Mouse (Mus musculus): Measurements from ENCODE around the gene Il33. TPM values are rescaled to one million over a fixed set of nuclear protein-coding genes. Genes with fewer than 3 reads are reported as not detected.

Gene Il33
- 2.7 and 2.9 TPM in 2 replicates for polyA plus RNA-seq (2012; rRNA removed)
- 2.7 and 2.9 TPM in 2 replicates for polyA plus RNA-seq (2014; fragmentation: Nextera tagmentation; extraction: Ambion mirVana)

- Histone ChIP-seq H3K4me3 (replicated peaks; ENCODE audit: low read length) (no peak within 1 kb of the TSS), H3K36me3 (ENCODE audit: control insufficient read depth, insufficient read depth, low read length) (no peaks in the 10 kb centered on the region), H3K9me3 (ENCODE audit: control insufficient read depth, low read length) (no peaks in the 10 kb centered on the region), H3K4me2 (replicated peaks; ENCODE audit: low read depth, low read length, severe bottlenecking) (no peak within 1 kb of the TSS), H3K4me1 (ENCODE audit: control insufficient read depth, insufficient read depth, low read length) (peaks cover 9% of the 10 kb centered on the region), H3K27me3 (ENCODE audit: control insufficient read depth, insufficient read depth, low read length) (no peaks in the 10 kb centered on the region), H3K9ac (ENCODE audit: low read depth, low read length, severe bottlenecking) (no peak within 1 kb of the TSS), H3K27ac (replicated peaks; ENCODE audit: low read depth, low read length) (no peak within 1 kb of the TSS)
- ATAC-seq (ENCODE audit: low FRiP score, low read depth) (0 out of 2 replicates have a peak, but pooled peaks have one; percentile 44), DNase-seq (ENCODE audit: low spot score) (peak; percentile 89)
- TF ChIP-seq POLR2A (IDR thresholded peaks at IDR 0.05; ENCODE audit: borderline replicate concordance, extremely low read depth, insufficient read depth, insufficient read length): no peak
- 22% methylated on average over 10 of the region's 10 CpGs for WGBS
These were observed at the start of gene Il33 for GRCm38 (mm10) chr19:29924638-29925258. TSS of gene Il33 (plus strand) at chr19:29925114.

- no peak for DNase-seq (ENCODE audit: low spot score)
- Histone ChIP-seq H3K4me2 (replicated peaks; ENCODE audit: low read depth, low read length, severe bottlenecking) (no peak overlapping the region), H3K9ac (ENCODE audit: low read depth, low read length, severe bottlenecking) (no peak overlapping the region), H3K4me3 (replicated peaks; ENCODE audit: low read length) (no peak overlapping the region), H3K9me3 (ENCODE audit: control insufficient read depth, low read length) (no peaks in the 10 kb centered on the region), H3K27me3 (ENCODE audit: control insufficient read depth, insufficient read depth, low read length) (no peaks in the 10 kb centered on the region), H3K27ac (replicated peaks; ENCODE audit: low read depth, low read length) (no peak overlapping the region), H3K4me1 (ENCODE audit: control insufficient read depth, insufficient read depth, low read length) (no peaks in the 10 kb centered on the region), H3K36me3 (ENCODE audit: control insufficient read depth, insufficient read depth, low read length) (no peaks in the 10 kb centered on the region)
- no peak for ATAC-seq (ENCODE audit: low FRiP score, low read depth)
- no peak for TF ChIP-seq POLR2A (IDR thresholded peaks at IDR 0.05; ENCODE audit: borderline replicate concordance, extremely low read depth, insufficient read depth, insufficient read length)
- WGBS: 59% methylated on average over 10 of the region's 10 CpGs
These were observed 47.3 kb upstream of the Il33 start for GRCm38 (mm10) chr19:29877422-29878291.

GRCm38 (mm10) chr19:29878896-29879504, 45.9 kb upstream of the Il33 start:
- no peaks in the 10 kb centered on the region for H3K27me3 ChIP-seq (ENCODE audit: control insufficient read depth, insufficient read depth, low read length)
- WGBS: 79% methylated on average over 8 of the region's 8 CpGs
- DNase-seq (ENCODE audit: low spot score): no peak
- H3K9ac ChIP-seq (ENCODE audit: low read depth, low read length, severe bottlenecking): no peak overlapping the region
- no peaks in the 10 kb centered on the region for H3K9me3 ChIP-seq (ENCODE audit: control insufficient read depth, low read length)
- ATAC-seq (ENCODE audit: low FRiP score, low read depth): no peak
- H3K4me3 ChIP-seq (replicated peaks; ENCODE audit: low read length): no peak overlapping the region
- TF ChIP-seq POLR2A (IDR thresholded peaks at IDR 0.05; ENCODE audit: borderline replicate concordance, extremely low read depth, insufficient read depth, insufficient read length): no peak
- H3K27ac ChIP-seq (replicated peaks; ENCODE audit: low read depth, low read length): no peak overlapping the region
- no peak overlapping the region for H3K4me2 ChIP-seq (replicated peaks; ENCODE audit: low read depth, low read length, severe bottlenecking)
- no peaks in the 10 kb centered on the region for H3K4me1 ChIP-seq (ENCODE audit: control insufficient read depth, insufficient read depth, low read length)
- no peaks in the 10 kb centered on the region for H3K36me3 ChIP-seq (ENCODE audit: control insufficient read depth, insufficient read depth, low read length)

- ATAC-seq (ENCODE audit: low FRiP score, low read depth) (no peak), DNase-seq (ENCODE audit: low spot score) (no peak)
- Histone ChIP-seq H3K4me2 (replicated peaks; ENCODE audit: low read depth, low read length, severe bottlenecking) (no peak overlapping the region), H3K9ac (ENCODE audit: low read depth, low read length, severe bottlenecking) (no peak overlapping the region), H3K4me3 (replicated peaks; ENCODE audit: low read length) (no peak overlapping the region), H3K27ac (replicated peaks; ENCODE audit: low read depth, low read length) (no peak overlapping the region), H3K9me3 (ENCODE audit: control insufficient read depth, low read length) (no peaks in the 10 kb centered on the region), H3K4me1 (ENCODE audit: control insufficient read depth, insufficient read depth, low read length) (no peaks in the 10 kb centered on the region), H3K36me3 (ENCODE audit: control insufficient read depth, insufficient read depth, low read length) (no peaks in the 10 kb centered on the region), H3K27me3 (ENCODE audit: control insufficient read depth, insufficient read depth, low read length) (no peaks in the 10 kb centered on the region)
- no peak for TF ChIP-seq POLR2A (IDR thresholded peaks at IDR 0.05; ENCODE audit: borderline replicate concordance, extremely low read depth, insufficient read depth, insufficient read length)
- 82% methylated on average over 4 of the region's 4 CpGs for WGBS
These were observed 44.0 kb upstream of the Il33 start for GRCm38 (mm10) chr19:29880918-29881317.

- no peaks in the 10 kb centered on the region for H3K9me3 ChIP-seq (ENCODE audit: control insufficient read depth, low read length)
- H3K4me3 ChIP-seq (replicated peaks; ENCODE audit: low read length): no peak overlapping the region
- 89% methylated on average over 3 of the region's 3 CpGs for WGBS
- no peak for DNase-seq (ENCODE audit: low spot score)
- H3K4me2 ChIP-seq (replicated peaks; ENCODE audit: low read depth, low read length, severe bottlenecking): no peak overlapping the region
- no peaks in the 10 kb centered on the region for H3K4me1 ChIP-seq (ENCODE audit: control insufficient read depth, insufficient read depth, low read length)
- no peak for TF ChIP-seq POLR2A (IDR thresholded peaks at IDR 0.05; ENCODE audit: borderline replicate concordance, extremely low read depth, insufficient read depth, insufficient read length)
- no peaks in the 10 kb centered on the region for H3K36me3 ChIP-seq (ENCODE audit: control insufficient read depth, insufficient read depth, low read length)
- H3K27ac ChIP-seq (replicated peaks; ENCODE audit: low read depth, low read length): no peak overlapping the region
- H3K27me3 ChIP-seq (ENCODE audit: control insufficient read depth, insufficient read depth, low read length): no peaks in the 10 kb centered on the region
- ATAC-seq (ENCODE audit: low FRiP score, low read depth): no peak
- no peak overlapping the region for H3K9ac ChIP-seq (ENCODE audit: low read depth, low read length, severe bottlenecking)
These were observed 42.2 kb upstream of the Il33 start for GRCm38 (mm10) chr19:29882696-29883095.

All from limb, embryonic 14.5 days (tissue).